Mouse (Mus musculus) regulatory T cell (primary cell): ENCODE results near the gene Pitpnc1.

Experiments
- in situ Hi-C: fragments of 300-600 bp; cut with MboI, MseI; formaldehyde crosslinking; loops from one replicate; pipeline ENCODE4 v1.15.1; 2025; ENCODE audit warnings: high pct_unique_total_duplicates

Pitpnc1 gene

DNA sequence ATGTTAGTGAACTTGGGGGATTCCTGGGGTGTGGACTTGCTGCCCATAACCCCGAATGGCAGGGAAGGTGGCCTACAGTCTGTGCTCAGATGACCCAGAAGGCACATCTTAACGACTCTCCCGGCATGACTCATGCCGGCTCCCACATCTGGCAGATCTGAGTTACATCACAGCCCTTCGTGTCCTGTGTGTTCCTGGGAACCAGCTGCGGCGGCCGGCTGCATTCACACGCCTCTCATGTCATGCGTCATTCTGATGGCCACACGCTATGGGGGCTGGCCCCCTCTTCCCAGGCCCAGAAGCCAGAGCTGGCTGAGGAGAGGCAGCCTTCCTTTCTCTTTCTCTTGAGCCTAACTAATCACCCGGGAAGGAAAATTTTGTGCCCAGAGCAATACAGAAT is 94.2 kb downstream of the Pitpnc1 start:
- in situ Hi-C loops: loop anchor here (10.0 kb wide), 1 partner anchor 1001 kb away; no protein-coding TSS in a partner anchor

DNA sequence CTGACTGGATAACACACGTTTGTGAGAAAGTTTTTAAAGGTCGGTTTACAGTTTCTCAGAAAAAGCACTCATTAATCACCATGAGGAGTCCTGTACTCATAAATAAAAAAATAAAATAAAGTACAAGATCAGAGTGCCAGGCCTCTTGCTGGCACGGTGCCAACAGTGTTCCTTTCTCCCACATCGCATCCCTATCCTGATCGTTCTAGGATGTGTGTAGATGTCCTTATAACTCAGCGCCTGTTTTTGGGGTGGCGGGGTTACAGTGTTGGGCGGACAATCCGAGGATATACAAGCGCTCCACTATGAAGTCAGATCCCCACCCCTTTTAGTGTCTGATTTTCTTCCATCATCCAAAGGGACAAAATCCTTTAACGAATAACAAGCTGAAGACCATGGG is 94.7 kb downstream of the Pitpnc1 start:
- in situ Hi-C loops: loop anchor here (10.0 kb wide), 1 partner anchor 1001 kb away; no protein-coding TSS in a partner anchor

DNA sequence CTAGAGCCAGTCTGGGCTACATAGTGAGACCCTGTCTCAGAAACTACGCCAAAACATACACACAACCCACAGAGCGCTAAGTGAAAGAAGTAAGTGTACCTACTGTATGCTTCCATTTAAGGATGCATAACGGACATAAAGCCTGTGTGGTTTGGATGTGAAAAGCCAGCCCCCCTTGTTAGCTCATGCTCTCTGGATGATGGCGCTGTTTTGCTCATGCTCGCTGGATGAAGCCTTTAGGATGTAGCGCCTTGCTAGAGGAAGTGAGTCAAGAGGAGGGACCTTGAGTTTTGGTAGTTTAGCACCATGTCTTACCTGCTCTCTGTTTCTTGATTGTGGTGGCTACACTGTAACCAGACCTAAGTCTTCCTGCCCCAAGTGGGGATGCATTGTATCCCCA is 96.9 kb downstream of the Pitpnc1 start:
- in situ Hi-C loops: loop anchor here (10.0 kb wide), 1 partner anchor 999 kb away; no protein-coding TSS in a partner anchor

DNA sequence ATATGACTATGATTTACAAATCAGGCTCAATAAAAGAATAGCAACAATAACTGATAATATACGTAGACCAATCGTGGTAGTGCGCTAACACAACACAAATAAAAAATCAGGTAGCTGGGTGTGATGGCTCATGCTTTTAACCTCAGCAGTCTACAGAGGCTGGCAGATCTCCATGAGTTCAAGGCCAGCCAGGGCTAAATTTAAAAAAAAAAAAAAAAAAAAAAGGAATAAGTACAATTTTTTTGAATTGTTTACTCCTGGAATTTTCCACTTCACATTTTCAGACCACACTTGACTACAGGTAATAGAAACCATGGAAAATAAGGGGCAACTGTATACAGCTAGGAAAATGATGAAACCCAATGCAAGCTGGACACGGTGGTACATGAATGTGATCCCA is 97.3 kb downstream of the Pitpnc1 start:
- in situ Hi-C loops: loop anchor here (10.0 kb wide), 1 partner anchor 998 kb away; no protein-coding TSS in a partner anchor

DNA sequence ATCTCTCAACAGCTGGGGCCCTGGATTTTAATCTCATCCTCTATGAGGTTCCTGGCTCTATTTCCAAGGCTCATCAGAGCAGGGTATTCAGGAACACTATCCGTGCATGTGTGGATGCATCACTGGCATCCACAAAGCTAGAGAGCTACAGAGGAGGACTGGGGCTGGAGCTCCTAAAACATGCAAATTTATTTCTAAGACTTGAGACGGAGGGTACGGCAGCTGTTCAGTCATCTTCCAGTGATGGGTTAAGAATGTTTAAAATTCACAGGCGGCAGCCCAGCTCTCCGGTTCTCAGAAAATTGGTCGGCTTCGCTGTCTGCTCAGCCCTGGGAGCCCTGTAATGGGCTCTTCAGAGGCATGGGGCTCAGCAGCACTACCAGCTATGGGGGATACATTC is 97.8 kb downstream of the Pitpnc1 start:
- in situ Hi-C loops: loop anchor here (10.0 kb wide), 1 partner anchor 998 kb away; no protein-coding TSS in a partner anchor

DNA sequence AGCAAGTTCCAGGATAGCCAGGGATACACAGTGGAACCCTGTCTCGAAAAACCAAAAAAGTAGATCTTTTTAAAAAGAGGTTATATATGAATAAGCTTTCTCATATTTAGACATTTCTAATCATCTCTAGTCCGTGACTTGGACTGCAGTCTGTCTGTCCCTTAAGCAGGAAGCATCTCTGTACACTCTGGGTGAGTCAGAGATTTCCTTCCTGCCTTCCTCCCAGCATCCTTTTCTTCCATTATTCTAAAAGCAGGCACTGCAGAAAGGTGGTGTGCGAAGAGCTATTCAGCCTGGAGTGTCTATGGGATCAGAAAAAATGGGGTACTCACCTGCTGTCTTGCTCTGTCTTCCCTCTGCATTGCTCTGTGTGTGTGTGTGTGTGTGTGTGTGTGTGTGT is 100.0 kb downstream of the Pitpnc1 start:
- in situ Hi-C loops: loop anchor here (10.0 kb wide), 1 partner anchor 996 kb away; no protein-coding TSS in a partner anchor

DNA sequence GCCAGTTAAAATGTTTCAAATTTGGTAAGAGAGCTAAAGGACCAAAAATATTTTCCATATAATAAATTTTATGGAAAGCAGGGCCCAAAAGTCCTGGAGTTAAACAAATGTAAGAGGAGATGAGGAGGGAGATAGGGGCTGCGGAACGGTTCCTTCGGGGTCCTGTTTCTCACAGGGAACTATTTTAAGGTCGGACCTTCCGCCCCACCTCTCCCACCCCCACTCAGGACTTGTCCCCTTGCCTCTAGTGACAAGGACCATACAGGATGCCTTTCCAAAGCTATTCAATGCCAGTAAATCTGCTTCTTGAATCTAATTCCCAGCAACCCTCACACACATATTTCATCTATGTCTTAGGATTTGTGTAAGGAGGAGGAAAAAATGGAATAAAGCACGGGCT is 100.8 kb downstream of the Pitpnc1 start:
- in situ Hi-C loops: loop anchor here (10.0 kb wide), 1 partner anchor 995 kb away; no protein-coding TSS in a partner anchor

DNA sequence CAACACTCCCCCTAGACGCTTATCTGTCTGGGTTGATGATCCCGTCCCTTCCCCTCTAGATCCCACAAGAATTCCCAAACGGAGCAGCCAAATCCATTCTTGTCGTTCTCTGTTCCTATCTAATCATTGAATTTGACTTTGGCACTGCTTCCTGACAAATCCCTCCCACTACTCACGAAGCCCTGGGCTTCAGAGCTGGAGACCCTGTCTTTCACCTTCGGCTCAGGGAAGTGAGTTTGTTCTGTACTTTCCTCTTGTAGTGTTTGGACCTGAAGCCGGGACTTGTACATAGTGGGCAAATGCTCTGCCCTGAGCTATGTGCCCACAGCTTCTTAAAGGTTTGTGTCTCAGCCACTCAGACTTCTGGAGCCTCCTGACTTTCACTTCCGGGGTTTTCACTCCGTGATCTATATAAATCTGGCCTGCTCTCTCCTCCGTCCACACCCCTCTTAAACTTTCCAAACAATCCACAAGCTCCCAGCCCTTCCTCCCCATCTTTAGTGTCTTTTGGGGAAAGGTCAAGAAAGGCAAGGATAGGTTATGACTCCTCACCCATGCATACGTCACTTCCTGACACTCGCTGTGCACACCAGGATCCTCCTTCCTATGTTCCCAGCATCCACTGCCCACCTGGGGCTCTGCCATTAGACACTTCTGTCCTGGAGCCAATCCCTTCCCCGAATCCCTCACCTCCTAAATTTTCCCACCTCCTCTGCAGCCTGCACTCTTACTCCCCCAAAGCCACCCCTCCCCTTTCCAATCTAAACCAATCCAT is 104.4 kb downstream of the Pitpnc1 start:
- in situ Hi-C loops: no loop called here

DNA sequence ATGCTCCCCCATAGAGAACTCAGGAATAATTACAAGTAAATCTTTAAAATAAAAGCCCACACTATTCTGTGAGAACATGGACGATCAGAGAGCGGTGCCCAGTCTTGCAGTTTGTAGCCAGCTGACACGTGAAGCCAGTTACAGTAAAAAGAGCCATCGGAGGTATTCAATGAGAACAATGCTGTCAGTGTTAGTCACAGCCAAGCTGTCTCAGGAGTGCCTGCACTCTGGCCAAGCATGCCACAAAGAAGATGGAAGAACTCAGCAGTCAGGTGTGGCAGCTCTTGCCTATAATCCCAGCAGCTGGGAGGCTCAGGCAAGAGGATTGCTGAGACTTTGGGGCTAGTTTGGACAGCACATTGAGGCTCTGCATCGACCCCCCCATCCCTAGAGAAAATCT is 111.8 kb downstream of the Pitpnc1 start:
- in situ Hi-C loops: no loop called here

DNA sequence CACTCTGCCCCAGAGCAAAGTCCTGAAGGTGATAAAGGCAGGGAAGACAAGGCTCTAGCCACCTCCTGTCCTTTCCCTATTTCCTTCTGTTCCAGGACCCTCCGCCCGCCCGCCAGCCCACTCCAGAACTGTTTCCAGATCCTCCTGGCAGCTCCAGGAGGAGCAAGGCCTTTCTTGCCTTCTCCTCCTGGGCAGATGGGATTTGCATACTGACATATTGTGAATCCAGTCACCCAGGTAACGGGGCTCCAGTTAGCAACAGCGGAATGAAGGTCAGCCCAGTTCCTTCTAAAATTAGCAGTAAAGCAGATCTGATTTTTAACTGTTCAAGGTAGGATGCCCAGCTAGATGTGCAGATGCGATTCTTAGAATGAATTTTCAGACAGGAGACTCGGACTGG is 114.3 kb downstream of the Pitpnc1 start:
- in situ Hi-C loops: no loop called here

DNA sequence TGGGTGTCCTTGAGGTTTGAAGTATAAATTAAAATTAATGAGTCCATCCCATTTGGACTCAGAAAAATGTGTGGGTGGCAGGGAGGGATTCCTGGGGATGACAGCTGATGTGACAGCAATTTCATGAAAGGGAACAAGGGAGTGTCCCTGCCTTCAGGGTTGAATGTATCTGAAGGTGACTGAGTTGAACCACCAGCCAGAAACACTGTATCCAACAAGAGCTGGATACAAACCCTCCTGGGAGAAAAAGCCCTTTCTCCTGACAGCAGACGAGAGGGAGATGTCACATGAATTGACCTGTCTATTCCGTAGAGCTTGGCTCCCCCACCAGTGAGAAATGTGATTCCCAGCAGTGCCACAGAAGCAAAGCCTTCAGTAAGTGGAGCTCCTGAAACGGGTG is 115.0 kb downstream of the Pitpnc1 start:
- in situ Hi-C loops: no loop called here

DNA sequence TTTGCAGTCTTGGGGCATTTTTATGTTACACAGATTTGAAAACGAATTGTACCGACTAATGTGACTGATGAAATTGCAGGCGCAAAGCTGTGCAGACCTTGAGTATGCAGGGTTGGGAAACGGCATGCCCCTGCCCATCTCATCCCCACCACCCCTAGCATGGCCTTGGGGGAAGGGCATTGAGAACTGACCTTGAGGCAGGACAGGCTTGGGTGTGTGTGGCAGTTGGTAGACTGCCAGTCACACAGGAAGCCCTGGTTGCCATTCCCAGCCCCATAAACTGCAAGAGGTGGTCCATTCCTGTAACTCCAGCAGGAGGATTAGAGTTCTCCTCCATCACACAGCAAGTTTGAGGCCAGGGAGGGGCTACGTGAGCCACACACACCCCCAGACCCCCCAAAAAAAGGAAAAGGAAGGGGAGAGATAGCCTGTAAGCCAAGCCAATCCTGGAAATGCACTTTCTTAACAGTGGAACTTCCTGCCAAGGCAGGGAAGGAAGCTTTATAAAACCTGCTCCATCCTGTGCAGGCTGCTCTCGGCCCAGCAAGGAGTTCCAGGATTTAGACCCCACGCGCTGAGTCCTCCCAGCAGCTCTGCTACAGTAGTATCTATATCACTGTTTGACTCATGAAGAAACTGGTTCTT is 115.9 kb downstream of the Pitpnc1 start:
- in situ Hi-C loops: no loop called here

DNA sequence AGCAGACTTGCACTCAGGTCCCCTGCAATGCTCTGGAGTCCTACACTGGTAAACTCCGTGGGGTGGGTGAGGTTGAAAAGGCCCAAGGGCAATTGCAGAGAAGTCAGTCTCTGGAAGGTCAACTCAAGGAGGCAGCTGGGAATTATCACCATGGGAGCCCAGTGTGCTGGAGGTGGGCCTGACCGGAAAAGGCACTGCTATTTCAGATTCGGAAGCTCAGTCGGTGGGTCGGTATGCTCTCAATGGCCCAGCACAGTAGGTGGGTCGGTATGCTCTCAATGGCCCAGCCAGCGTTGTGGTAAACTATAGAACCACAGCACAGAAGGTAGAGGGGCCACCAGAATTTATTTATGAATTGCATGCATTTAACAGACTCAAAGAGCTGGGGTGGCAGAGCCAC is 117.9 kb downstream of the Pitpnc1 start:
- in situ Hi-C loops: no loop called here

DNA sequence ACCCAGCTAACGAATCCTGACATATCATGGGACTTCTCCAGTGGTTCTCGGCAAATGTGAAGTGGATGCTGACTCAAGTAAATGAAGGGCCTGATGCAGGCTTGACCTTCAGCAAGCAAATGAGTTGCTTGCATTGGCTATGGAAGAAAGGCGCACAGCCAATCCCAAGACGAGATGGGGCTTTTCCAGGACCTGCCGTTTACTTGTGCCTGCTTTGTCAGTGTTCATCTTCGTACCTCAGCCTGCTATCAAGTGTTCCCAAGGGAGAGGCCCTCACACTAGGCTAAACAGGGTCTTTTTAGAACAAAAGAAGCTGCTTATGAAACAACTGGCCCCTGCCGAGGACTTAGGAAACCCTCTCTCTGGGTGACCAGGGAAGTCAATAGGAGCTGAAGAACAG is 120.7 kb downstream of the Pitpnc1 start:
- in situ Hi-C loops: no loop called here

DNA sequence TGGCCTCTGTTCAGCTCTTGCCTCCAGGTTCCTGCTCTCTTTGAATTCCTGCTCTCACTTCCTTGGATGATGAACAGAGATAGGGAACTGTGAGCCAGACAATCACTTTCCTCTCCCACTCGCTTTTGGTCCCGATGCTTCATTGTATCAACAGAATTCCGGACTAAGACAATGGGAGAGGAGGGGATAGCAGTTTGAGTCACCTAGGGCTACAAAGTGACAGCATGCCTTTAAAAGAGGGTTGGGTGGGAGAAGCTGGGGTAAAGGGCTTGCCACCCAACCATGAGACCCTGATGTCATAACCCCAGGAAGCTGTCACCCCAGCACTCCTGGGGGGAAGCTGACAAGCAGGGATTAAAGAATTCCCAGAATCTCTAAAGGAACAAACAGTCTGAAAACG is 127.5 kb downstream of the Pitpnc1 start:
- in situ Hi-C loops: no loop called here

DNA sequence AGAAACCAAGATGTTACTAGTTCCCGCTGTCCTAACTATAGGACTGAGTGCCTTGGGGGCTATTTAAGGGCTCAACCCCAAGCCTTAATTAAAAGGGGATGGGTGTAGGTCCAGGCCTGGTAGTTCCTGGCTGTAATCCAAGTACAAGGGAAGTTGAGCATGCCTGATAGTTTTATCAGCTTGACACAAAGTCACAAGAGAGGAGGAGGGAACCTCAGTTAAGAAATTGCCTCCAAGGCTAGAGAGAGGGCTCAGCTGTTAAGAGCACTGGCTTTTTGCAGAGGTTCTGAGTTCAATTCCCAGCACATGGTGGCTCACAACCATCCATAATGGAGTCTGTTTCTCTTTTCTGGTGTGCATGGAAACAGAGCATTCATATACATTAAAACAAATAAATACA is 128.1 kb downstream of the Pitpnc1 start:
- in situ Hi-C loops: no loop called here

DNA sequence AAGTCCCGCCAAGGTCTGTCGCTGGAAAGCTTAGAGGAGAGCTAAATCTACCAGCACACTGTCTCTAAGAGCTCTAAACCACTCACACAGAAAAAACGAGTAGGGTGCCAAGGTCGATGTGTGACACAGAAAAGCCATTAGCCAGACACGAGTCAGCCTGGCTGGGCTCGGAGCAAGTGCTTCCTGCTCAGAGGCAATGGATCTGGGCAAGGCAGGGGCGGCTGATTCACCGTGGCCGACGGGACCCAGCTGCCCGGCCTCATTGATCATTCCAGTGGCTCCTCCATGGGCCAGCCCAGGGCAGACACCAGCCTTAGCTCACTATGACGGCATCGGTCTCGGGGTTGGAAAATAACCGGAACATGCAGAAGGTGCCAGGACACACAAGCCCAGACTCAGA is 129.2 kb downstream of the Pitpnc1 start:
- in situ Hi-C loops: no loop called here

DNA sequence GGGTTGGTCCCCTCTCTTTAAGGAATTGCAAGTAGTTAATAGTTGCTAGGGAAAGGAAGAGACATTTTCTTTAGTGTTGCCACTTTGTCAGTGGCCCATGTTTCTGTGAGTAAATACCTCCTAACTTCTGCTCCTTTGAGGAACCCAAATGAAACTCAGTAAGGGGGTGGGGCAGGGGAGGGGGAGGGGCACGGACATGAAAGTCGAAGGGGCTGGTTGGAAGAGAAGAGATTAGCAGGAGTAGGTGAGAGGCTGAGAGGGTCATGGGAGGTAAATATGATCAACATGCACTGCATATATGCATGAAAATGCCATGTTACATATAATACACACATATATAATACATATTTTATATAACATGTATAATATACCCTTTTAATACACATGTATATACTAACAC is 129.7 kb downstream of the Pitpnc1 start:
- in situ Hi-C loops: no loop called here

DNA sequence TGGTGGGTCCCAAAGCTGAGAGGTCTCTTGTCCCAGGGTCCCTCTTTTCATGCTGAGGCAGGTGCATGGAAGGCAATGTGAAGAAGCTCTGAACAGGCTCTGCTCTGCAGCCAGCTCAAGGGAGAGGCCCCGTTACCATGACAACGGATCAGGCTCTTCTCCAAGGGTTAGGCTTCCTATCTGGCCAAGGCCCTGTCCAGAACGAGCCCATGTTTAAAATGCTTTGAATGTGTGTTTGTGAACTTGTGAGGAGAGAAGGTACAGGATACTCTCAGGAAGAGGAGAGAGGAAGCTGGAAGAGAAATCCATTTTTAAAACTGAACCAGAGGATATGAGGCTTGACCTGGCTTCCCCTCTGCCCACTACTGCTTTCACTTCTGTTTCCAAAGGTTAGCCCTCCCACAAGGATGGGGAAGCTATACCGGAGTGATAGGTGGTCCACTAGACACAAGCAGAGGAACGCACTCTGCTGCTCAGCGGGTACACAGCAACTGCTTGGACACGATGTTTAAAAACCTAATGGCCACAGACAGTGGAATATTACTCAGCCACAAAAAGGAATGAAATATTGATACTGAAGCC is 131.2 kb downstream of the Pitpnc1 start:
- in situ Hi-C loops: no loop called here

DNA sequence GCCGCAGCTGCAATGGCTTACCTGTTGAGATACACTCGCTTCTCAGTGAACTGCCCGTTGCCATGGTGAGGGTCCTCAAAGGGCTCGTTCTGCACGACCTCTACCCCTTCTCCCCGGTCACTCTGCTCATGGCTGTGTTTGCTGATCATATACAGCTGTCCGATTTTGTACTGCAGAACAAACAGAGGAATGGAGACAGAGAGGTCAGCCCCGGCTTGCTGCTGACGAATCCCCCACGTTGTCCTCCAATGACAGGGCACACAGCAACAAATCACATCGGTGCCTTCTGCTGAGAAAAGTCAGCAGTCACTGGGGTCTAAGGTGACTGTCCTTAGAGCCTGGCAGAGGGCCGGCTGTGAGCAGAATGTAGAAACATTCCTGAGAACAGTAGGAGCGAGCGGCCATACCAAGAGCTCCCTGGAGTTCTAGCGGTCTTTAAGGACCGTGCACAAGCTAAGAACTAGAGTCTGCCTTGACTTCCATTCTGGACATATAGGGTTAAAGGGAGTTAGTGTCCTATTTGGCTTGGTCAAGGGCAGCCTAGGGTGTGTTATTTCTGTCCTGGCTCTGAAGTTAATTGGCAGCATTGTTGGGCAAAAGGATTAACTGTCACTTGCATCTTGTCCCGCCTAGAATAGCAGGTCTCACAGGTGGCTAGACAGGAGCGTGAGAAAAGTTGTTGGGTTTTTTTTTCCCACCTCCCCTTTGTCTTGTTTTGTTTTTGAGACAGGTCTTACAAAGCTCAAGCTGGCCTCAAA is 132.9 kb downstream of the Pitpnc1 start:
- in situ Hi-C loops: no loop called here

DNA sequence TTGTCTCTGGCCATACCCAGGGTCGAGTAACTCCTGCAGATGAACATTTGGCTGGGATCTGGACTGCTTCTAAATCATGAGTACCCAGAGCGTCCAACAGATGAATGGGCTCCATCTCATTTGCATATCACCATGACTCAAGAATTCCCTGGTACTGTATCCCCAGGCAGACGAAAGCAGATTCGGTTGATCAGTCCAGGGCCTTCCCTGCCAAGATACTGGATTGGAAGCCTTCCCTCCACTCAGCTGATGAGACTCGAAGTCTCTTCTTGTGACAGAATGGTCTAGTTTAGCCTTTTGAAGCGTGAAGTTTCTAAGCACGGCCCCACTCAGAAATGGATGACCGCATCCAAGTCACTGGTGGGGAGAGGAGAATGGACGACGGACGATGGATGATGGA is 134.7 kb downstream of the Pitpnc1 start:
- in situ Hi-C loops: no loop called here
